Mouse (Mus musculus): ENCODE measurements around the gene Ubap1l.

Gene Ubap1l

GRCm38 (mm10) chr9:65374468-65375162, 13.8 kb downstream of the Ubap1l start:
- DNase-seq (ENCODE audit: low read depth, low spot score), result no peak

DNA sequence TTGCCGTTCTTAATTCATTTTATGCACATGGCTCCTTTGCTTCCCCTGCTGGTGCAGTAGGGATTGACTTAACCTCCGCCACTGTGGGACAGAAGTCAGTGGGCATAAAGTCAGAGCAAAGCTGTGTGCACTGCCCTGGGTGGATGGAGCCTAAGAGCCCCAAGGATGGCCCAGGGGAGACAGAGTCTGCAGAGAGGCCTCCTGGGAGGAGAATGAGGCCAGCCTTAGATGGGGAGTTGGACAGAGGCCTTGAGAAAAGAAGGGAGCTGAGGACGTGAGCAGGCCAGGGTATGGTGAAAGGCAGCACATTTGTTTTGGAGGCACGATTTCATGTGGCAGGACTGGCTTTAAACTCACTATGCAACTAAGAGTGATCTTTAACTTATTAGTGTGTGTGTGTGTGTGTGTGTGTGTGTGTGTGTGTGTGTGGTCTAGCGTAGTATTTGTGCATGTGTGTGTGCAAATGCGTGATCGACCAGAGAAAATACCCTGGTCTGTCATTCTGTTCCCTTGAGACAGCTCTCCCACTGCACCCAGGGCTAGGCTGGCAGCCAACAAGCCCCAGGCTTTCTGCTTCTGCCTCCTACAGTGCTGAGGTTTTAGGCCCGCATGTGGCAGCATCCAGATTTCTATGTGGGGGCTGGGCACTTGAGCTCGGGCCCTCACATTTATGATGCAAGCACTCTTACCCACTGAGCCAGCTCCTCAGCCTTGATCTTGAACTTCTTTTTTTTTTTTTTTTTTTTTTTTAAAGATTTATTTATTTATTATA, 14.5 kb downstream of the Ubap1l start:
- peak; percentile 81 for DNase-seq (ENCODE audit: low read depth, low spot score)

GRCm38 (mm10) chr9:65381017-65381590, 20.3 kb downstream of the Ubap1l start:
- DNase-seq (ENCODE audit: low read depth, low spot score), result no peak

DNA sequence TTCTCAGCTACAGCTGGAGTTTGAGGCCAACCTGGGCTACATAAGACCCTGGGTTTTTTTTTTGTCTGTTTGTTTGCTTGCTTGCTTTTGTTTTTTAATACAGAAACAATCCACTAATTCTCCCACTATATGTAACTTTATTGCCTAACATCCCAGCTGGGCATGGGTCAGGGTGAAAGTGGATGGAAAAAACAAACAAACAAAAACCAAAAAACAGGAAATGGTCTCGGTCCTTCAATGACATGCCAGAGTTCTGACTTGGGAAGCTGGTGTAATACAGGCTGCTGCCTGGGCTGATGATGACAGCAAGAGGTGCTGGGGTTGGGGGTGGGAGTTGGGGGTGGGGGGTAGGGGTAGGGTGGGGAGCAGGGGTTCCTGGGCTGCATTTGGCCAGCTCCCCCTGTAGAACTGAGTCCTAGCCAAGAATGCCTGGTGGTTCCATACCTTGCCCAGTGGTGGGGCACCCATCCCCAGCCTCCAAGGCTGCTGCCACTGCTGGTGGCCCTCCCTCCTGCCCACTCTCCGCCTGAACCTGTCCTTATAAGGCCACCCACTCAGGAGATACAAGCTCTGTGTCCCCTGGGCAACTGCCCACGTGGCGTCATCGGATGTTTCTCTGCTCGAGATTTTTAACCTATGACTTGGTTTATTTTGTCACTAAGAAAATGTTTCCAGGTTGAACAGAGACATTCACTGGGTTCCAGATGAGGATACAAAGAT, 21.4 kb downstream of the Ubap1l start:
- no peak for DNase-seq (ENCODE audit: low read depth, low spot score)

- DNase-seq (ENCODE audit: low read depth, low spot score), result peak; percentile 26
Observed at GRCm38 (mm10) chr9:65382751-65383097, 21.9 kb downstream of the Ubap1l start.

DNA sequence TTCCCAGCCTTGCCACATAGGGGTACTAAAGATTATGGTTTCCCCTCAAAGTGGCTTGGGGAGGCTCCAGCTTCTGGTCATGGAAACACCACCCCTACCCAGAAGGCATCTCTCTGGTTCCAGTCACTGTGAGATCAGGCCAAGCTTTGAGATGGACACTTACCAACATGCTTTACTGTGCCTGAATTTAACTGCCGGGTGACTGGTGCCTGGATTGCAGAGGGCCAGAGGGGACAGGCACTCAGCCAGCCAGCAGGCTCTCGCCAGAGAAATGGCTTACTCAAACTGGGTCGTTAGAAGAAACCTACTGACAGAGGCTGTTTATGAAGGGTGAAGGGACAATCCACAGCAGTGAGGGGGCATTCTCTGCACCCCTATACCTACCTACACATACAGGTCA, 23.4 kb downstream of the Ubap1l start:
- no peak for DNase-seq (ENCODE audit: low read depth, low spot score)

GRCm38 (mm10) chr9:65386373-65387140, 25.7 kb downstream of the Ubap1l start:
- DNase-seq (ENCODE audit: low read depth, low spot score), result peak; percentile 10

DNA sequence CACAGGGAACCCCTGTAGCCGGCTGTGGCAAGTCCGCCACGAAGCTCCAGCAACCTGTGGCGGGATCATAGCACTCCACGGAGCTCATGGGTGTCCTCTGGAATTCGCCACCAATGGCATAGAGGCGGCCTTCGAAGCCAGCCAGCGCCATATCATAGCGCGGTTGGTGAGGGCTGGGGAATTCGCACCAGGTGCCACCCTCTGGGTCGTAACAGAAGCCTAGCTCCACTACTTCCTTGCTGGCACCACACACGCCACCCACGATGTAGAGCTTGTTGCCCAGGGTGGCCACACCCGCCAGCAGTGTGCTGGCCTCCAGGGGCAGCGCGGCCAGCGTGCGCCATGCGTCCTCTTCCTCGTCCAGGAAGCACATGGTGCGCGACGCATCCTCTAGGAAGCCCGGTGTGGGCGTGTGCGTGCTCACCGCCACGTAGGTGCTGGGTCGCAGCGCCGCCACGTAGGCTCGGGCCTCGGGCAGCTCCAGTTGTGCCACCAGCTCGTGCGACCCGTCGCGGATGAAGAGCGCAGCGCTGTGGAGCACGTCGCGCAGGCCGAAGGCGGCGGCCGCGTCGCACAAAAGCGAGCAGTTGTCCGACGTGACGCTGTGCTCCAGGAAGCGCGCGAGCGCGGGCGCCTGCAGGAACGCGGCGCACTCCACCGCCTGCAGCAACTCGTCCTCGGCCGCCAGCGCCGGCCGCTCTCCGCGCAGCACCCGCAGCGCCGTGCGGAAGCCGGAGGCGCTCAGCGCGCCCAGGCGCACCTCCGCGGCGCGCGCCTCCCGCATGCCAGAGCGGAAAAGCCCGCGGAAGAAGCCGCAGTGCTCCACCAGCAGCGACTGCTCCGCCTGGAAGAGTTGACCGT, 30.1 kb downstream of the Ubap1l start:
- peak; percentile 35 for DNase-seq (ENCODE audit: low read depth, low spot score)

- DNase-seq (ENCODE audit: low read depth, low spot score), result no peak
Observed at GRCm38 (mm10) chr9:65391613-65391964, 30.7 kb downstream of the Ubap1l start, which contains the start of gene Kbtbd13. TSS of gene Kbtbd13 (minus strand) at chr9:65391652.

GRCm38 (mm10) chr9:65392638-65393364, 32.0 kb downstream of the Ubap1l start:
- peak; percentile 72 for DNase-seq (ENCODE audit: low read depth, low spot score)

- no peak for DNase-seq (ENCODE audit: low read depth, low spot score)
Observed at GRCm38 (mm10) chr9:65393606-65394005, 32.8 kb downstream of the Ubap1l start.

GRCm38 (mm10) chr9:65394360-65394759, 33.5 kb downstream of the Ubap1l start:
- no peak for DNase-seq (ENCODE audit: low read depth, low spot score)

GRCm38 (mm10) chr9:65398279-65398678, 37.4 kb downstream of the Ubap1l start, which contains the start of gene Rasl12:
TSS of gene Rasl12 (plus strand) at chr9:65398506.
- DNase-seq (ENCODE audit: low read depth, low spot score), result peak; percentile 60

DNA sequence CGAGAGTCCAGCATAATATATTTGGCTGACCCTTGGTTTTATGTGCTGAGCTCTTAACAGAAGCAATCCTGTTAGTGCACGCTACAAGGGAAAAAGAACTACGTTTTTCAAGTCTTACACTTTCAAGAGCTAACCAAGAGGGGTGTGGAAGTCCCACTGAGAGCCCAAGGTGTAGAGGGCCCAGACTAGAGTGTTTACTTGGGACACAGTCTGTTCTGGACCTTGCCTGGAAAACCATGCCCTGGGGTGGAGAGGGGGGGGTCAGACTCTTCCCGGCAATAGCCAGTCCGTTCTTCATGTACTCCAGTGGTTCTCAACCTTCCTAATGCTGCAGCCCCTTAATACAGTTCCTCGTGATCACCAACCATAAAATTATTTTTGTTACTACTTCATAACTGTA, 39.1 kb downstream of the Ubap1l start:
- DNase-seq (ENCODE audit: low read depth, low spot score), result no peak

DNA sequence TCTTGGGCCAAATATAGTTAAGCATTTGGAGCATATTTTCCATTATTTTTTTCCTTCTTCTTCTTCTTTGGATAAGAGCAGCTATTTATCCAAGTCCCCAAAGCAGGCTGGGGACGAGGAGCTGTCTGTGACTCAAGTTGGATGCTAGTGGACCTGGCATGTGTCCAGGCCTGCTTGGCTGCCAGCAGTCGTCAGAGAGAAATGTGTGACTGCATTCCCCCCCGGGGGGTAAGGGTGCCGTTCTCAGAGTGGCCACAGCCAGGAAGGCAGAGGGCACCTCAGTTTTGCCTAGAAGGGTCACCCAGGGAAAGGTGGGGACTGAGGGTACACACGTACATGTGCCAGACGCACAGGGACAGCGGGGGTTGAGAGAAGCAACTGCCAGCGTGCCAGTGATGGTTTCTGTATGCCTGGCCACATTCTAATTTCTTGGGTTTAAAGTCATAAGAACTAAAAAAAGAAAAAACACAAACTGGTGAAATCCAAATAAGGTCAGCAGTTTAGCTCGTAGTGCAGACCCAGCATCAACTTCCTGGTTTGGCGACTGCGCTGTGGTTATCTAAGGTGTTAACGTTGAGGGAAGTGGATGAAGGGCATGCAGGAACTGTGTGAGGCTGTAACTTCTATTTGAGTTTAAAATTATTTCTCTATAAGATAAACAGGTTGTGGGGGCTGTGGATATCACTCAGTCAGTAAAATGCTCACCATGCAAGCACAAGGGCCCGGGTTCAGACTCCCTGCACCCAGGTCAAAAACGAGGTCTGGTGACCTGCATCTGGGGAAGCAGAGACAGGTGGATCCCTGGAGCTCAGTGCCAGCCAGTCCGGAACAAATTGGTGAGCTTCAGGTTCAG, 43.7 kb downstream of the Ubap1l start:
- peak; percentile 86 for DNase-seq (ENCODE audit: low read depth, low spot score)

- DNase-seq (ENCODE audit: low read depth, low spot score), result peak; percentile 53
Observed at GRCm38 (mm10) chr9:65405184-65405449, 44.3 kb downstream of the Ubap1l start.

GRCm38 (mm10) chr9:65407327-65407726, 46.5 kb downstream of the Ubap1l start:
- no peak for DNase-seq (ENCODE audit: low read depth, low spot score)

GRCm38 (mm10) chr9:65407861-65408260, 47.0 kb downstream of the Ubap1l start:
- peak; percentile 18 for DNase-seq (ENCODE audit: low read depth, low spot score)

- DNase-seq (ENCODE audit: low read depth, low spot score), result no peak
Observed at GRCm38 (mm10) chr9:65408871-65409295, 48.0 kb downstream of the Ubap1l start.

All from brain, adult 2 months (tissue).